Mouse (Mus musculus) MEL (cell line): ENCODE data around the gene Sox5. TPM values are rescaled to one million over a fixed set of nuclear protein-coding genes. Genes with fewer than 3 reads are reported as not detected.

ENCODE experiments used
- DNase-seq: peaks from one replicate; pipeline ENCODE4 v3.0.0; 2011; ENCODE audit warnings: low read depth, low spot score
- H3K27ac ChIP-seq: 2 replicates; pipeline ENCODE4 v1.5.1; 2012; ENCODE audit warnings: low read depth, mild to moderate bottlenecking, control low read depth, low read length, moderate library complexity; ENCODE audit not compliant: control insufficient read depth
- H3K27me3 ChIP-seq, 2 experiments: fragments of 150-350 bp in 1 of 2; sonication (generic) in 1 of 2; 2 replicates each; pipeline ENCODE4 v1.6.1; 2012; ENCODE audit warnings: low read length in 2 of 2, mild to moderate bottlenecking in 2 of 2, improper control_type of control experiment in 1 of 2, moderate library complexity in 1 of 2; ENCODE audit not compliant: insufficient read depth in 2 of 2, control insufficient read depth in 1 of 2
- H3K36me3 ChIP-seq, 2 experiments: 2 replicates each; pipeline ENCODE4 v1.6.1; 2012 to 2014; ENCODE audit warnings: low read length in 2 of 2, improper control_type of control experiment in 1 of 2, inconsistent platforms in 1 of 2, mild to moderate bottlenecking in 1 of 2; ENCODE audit not compliant: insufficient read depth in 2 of 2, control insufficient read depth in 1 of 2
- H3K4me1 ChIP-seq, 2 experiments: fragments of 150-350 bp in 1 of 2; sonication (generic) in 1 of 2; 2 replicates each; pipeline ENCODE4 v1.6.1; 2012; ENCODE audit warnings: low read length in 2 of 2, improper control_type of control experiment in 1 of 2, mild to moderate bottlenecking in 1 of 2; ENCODE audit not compliant: insufficient read depth in 2 of 2, control insufficient read depth in 1 of 2
- H3K4me3 ChIP-seq, 2 experiments: fragments of 150-350 bp in 1 of 2; sonication (generic) in 1 of 2; 2 replicates each; pipeline ENCODE4 v1.5.1; 2012; ENCODE audit warnings: low read depth in 2 of 2, low read length in 2 of 2, mild to moderate bottlenecking in 2 of 2, moderate library complexity in 2 of 2, control low read depth in 1 of 2, improper control_type of control experiment in 1 of 2; ENCODE audit not compliant: control insufficient read depth in 1 of 2, insufficient read depth in 1 of 2
- H3K79me2 ChIP-seq: 2 replicates; pipeline ENCODE4 v1.6.1; 2012; ENCODE audit warnings: mild to moderate bottlenecking, low read length, moderate library complexity; ENCODE audit not compliant: control insufficient read depth, poor library complexity, insufficient read depth
- H3K9ac ChIP-seq: 2 replicates; pipeline ENCODE4 v1.6.1; 2012; ENCODE audit warnings: low read depth, mild to moderate bottlenecking, control low read depth, low read length, moderate library complexity; ENCODE audit not compliant: control insufficient read depth, poor library complexity, severe bottlenecking
- H3K9me3 ChIP-seq: fragments of 150-350 bp; sonication (generic); replicated peaks from 2 replicates; pipeline ENCODE4 v1.6.1; 2012; ENCODE audit warnings: mild to moderate bottlenecking, low read length, improper control_type of control experiment, moderate library complexity; ENCODE audit not compliant: insufficient read depth
- CTCF ChIP-seq, 3 experiments: IDR thresholded peaks in 2 of 3; conservative IDR thresholded peaks in 1 of 3; 2 replicates each; pipeline ENCODE4 v1.5.1; 2011 to 2012; ENCODE audit warnings: low read length in 3 of 3, low read depth in 2 of 3, mild to moderate bottlenecking in 2 of 3, improper control_type of control experiment in 1 of 3, inconsistent platforms in 1 of 3, mixed read lengths in 1 of 3, moderate library complexity in 1 of 3; ENCODE audit not compliant: control insufficient read depth in 1 of 3, insufficient read depth in 1 of 3, poor library complexity in 1 of 3, severe bottlenecking in 1 of 3
- GABPA ChIP-seq: IDR thresholded peaks from 2 replicates; pipeline ENCODE4 v1.6.1; 2012; ENCODE audit warnings: low read depth, mild to moderate bottlenecking, inconsistent platforms, low read length, improper control_type of control experiment, moderate library complexity
- JUND ChIP-seq: IDR thresholded peaks from 2 replicates; pipeline ENCODE4 v1.6.1; 2011; ENCODE audit warnings: low read depth, mild to moderate bottlenecking, improper control_type of control experiment, low read length
- MAX ChIP-seq: IDR thresholded peaks from 2 replicates; pipeline ENCODE4 v1.6.1; 2011; ENCODE audit warnings: low read length, improper control_type of control experiment
- MAZ ChIP-seq: IDR thresholded peaks from 2 replicates; pipeline ENCODE4 v1.6.1; 2012; ENCODE audit warnings: low read depth, mild to moderate bottlenecking, inconsistent platforms, low read length, improper control_type of control experiment
- MEF2A ChIP-seq: IDR thresholded peaks from 2 replicates; pipeline ENCODE4 v1.6.1; 2014; ENCODE audit warnings: low read depth, mild to moderate bottlenecking, inconsistent platforms, low read length, improper control_type of control experiment; ENCODE audit not compliant: poor library complexity, insufficient replicate concordance, severe bottlenecking; ENCODE audit errors: extremely low read depth
- RAD21 ChIP-seq: IDR thresholded peaks from 2 replicates; pipeline ENCODE4 v1.6.1; 2011; ENCODE audit warnings: mild to moderate bottlenecking, low read depth, low read length, improper control_type of control experiment
- USF1 ChIP-seq: IDR thresholded peaks from 2 replicates; pipeline ENCODE4 v1.6.1; 2014; ENCODE audit warnings: low read depth, mild to moderate bottlenecking, inconsistent platforms, low read length, improper control_type of control experiment, moderate library complexity
- USF2 ChIP-seq, 2 experiments: IDR thresholded peaks; 2 replicates each; pipeline ENCODE4 v1.6.1; 2011 to 2012; ENCODE audit warnings: improper control_type of control experiment in 2 of 2, low read length in 2 of 2, borderline replicate concordance in 1 of 2, inconsistent platforms in 1 of 2, low read depth in 1 of 2, mild to moderate bottlenecking in 1 of 2; ENCODE audit not compliant: insufficient read depth in 1 of 2
- polyA plus RNA-seq, 2 experiments: library from polyadenylated mRNA; stranded (reverse) in 1 of 2; unstranded in 1 of 2; fragments of >175 nt in 1 of 2; fragments of >200 nt in 1 of 2; gene quantifications; 2 replicates each; pipeline versions ENCODE4 v1.2.1 to v1.2.4; 2012; ENCODE audit warnings: low replicate concordance in 2 of 2, low read depth in 1 of 2; ENCODE audit not compliant: insufficient read length in 2 of 2, insufficient read depth in 1 of 2, missing spikeins in 1 of 2
- total RNA-seq: library from RNA; depleted of rRNA; stranded (reverse); fragments of 300-350 nt; gene quantifications from 2 replicates; pipeline ENCODE4 v1.2.3, GENCODE M21; 2012

Sox5 gene
- total and polyA plus RNA-seq, 3 experiments, result 0.19 to 3.0 TPM; not detected in 1

DNA sequence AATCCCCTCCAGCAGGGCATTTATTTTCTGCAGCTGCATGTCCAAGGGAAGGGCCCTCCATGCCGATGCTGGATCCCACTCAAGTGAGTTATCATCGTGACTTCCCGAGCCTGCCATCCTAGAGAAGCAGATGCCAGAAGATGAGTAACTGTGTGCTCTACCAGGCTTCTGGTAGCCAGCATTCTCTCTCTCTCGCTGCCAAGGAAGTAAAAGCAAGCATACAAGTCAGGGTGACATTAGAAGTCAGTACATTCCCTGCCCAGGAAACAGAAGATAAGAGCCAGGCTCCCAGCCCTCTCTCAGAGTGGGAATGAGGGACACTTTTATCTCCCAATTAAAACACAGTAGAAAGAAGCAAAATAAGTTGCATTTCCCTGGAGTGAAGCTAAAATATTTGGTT, 86.1 kb downstream of the Sox5 start:
- no peaks in the 10 kb centered on the region for H3K36me3 ChIP-seq
- no peaks in the 10 kb centered on the region for H3K4me1 ChIP-seq
- no peak overlapping the region for H3K4me3 ChIP-seq
- no peak for TF ChIP-seq MAX
- TF ChIP-seq CTCF (IDR thresholded peaks at IDR 0.05 in 2 of 3, conservative IDR thresholded peaks at IDR 0.05 in 1 of 3; ENCODE audit: control insufficient read depth in 1 of 3, insufficient read depth in 1 of 3, low read depth in 2 of 3, low read length in 3 of 3, poor library complexity in 1 of 3, severe bottlenecking in 1 of 3), result no peak
- TF ChIP-seq GABPA, result no peak
- no peak for TF ChIP-seq MEF2A
- TF ChIP-seq JUND, result no peak
- TF ChIP-seq, all 39 proteins: peak for 0
- no peaks in the 10 kb centered on the region for H3K9me3 ChIP-seq
- H3K9ac ChIP-seq, result no peak overlapping the region
- H3K27ac ChIP-seq, result no peak overlapping the region
- no peaks in the 10 kb centered on the region for H3K79me2 ChIP-seq
- DNase-seq, result no peak
- H3K27me3 ChIP-seq, result no peaks in the 10 kb centered on the region

DNA sequence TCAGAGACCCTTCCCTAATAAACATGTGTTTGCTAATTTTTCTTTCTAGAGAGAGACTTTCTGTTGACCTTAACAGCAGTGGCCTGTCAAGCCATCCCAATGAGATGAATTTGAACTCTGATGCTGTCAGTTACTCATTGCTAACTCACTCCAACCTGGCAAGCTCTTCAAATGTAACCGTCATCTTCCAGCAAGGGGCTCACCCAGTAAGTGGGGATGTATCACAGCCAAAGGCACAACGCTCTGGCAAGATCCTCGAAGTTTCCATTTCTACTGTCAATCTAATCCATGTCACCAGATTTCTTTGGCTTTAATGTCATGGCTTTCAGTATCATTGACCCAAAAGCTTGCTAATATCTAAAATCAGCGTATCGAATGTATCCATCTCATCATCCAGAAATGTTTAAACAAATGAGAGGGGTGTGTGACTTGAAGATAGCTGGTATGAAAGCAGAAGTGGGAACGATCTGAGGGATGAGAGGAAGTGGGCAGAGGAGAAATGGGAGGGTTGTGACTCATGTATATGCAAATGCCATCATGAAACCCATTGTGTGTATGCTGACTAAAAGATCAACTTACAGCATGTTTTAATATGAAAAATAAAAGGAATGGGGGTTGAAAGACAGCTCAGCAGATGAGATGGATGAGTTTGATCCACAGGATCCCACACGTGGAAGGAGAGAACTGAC, 88.4 kb downstream of the Sox5 start:
- no peaks in the 10 kb centered on the region for H3K4me1 ChIP-seq
- H3K4me3 ChIP-seq, result no peak overlapping the region
- no peaks in the 10 kb centered on the region for H3K27me3 ChIP-seq
- H3K27ac ChIP-seq, result no peak overlapping the region
- no peaks in the 10 kb centered on the region for H3K36me3 ChIP-seq
- DNase-seq, result no peak
- TF ChIP-seq USF1 (no peak), GABPA (no peak), JUND (no peak), MEF2A (no peak), RAD21 (no peak), USF2 (IDR thresholded peaks at IDR 0.05; ENCODE audit: borderline replicate concordance in 1 of 2, insufficient read depth in 1 of 2, low read depth in 1 of 2, low read length in 2 of 2) (no peak)
- TF ChIP-seq, all 39 proteins: peak for 0
- no peak overlapping the region for H3K9ac ChIP-seq
- no peaks in the 10 kb centered on the region for H3K9me3 ChIP-seq
- no peaks in the 10 kb centered on the region for H3K79me2 ChIP-seq

DNA sequence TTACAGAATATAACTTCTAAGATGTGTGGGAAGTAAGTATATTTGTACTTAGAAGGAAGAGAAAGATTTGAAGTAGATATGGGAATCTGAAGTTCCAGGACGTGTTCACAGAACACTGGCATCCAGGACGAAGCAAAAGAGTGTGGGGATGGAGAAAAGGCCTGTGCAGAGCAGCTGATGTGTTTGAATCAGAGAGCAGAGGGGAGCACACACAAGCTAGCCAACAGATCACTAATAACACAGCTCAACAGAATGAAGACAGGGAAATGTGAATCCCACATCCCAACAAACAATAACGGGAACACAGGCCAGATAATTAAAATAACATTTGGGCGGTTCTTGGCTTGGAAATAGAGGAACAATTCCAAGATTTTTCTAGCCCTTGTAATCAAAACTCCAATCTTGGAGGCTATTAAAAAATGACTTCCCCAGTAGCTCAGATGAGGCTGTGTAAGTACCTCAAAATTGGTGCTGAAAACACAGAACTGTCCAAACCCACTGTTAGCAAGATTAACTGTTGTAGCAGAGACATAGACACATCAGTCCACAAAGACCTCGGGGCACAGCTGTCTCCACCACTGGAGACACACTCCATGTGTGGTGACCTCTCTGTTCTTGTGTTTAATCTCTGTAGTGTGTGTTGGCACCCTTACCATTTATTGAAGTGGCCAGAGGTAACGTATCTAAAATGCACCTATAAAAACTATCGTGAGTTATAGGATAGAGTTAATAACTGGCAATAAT, 90.3 kb downstream of the Sox5 start:
- Histone ChIP-seq H3K4me1 (no peaks in the 10 kb centered on the region), H3K27ac (no peak overlapping the region), H3K9me3 (no peaks in the 10 kb centered on the region), H3K9ac (no peak overlapping the region), H3K27me3 (no peaks in the 10 kb centered on the region), H3K36me3 (no peaks in the 10 kb centered on the region), H3K4me3 (no peak overlapping the region), H3K79me2 (no peaks in the 10 kb centered on the region)
- TF ChIP-seq MAZ, result no peak
- no peak for DNase-seq
